Mouse (Mus musculus): Measurements from ENCODE around the gene Calm3.

The Calm3 gene

DNA sequence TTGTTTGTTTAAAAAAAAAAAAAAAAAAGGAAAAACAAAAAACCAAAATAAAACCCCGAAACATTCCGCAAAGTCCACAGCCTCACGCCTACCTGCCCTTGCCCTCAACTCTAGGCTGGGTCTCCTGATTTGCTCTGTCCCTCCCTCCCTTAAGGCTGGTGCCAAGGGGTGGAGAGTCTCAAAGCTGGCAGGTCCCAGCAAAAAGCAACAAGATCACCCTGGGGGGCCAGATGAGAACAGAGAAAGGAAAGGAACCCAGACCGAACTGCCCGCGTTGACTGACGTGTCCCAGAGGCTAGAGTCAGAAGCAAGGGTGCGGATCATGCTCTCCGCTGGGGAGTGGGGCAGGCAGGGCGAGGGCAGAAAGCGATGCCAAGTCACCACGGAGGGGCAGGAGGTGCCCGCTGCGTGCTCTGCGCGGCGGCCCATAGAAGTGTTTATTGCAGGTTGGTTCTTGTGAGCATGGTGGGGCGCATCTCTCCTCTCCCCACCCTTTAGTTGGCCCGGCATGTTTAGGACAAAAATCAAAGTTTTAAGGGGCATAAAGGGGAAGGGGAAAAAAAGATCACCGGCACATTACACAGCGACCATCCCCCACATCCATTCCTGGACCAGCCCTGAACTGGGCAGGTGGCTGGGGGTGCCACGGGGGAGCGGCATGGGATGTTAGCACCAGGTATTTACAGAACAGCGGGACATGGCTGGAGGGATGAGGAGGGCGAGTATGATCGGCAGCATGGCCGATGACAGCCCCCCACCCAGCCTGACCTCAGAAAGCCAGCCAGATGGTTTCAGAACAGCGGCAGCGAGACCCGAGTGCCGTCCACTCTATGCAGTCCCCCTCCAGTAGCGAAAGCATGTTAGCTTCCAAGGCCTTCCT is 8.2 kb downstream of the Calm3 start:
- no peak for DNase-seq (ENCODE audit: low read depth, low spot score)

GRCm38 (mm10) chr7:16914453-16915343 is 9.2 kb downstream of the Calm3 start:
- no peak for DNase-seq (ENCODE audit: low read depth, low spot score)

DNA sequence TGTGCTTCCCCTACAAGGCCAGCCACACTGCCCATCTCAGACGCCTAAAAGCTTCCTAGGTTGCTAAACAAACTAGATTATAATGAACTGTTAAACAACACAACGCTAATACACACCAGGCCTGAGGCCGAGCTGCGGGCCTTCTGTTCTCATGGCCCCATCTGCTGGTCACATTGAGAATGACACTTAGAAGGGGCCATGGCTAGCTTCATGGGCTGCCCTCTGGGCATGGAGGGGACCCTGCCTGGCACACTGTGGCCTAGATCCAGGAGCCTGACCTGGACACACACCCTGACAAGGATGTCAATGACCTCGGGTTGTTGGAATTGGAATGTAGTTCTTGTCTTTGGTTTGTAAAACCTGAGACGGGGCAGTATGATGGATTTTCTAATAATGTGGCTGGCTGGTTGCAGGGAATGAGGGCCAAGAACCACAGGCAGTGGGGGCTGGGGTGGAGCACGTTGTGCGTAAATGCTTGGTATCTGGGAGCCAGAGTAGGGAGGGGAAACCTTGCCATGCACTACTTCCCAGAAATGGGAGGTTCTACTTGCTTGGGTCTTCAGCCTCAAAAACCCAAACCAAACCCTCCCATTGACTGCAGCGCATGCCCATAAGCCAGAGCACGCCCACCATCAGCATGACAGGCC is 10.0 kb downstream of the Calm3 start:
- peak; percentile 79 for DNase-seq (ENCODE audit: low read depth, low spot score)

GRCm38 (mm10) chr7:16912360-16912759 is 11.6 kb downstream of the Calm3 start:
- DNase-seq (ENCODE audit: low read depth, low spot score) = peak; percentile 78

- peak; percentile 47 for DNase-seq (ENCODE audit: low read depth, low spot score)
These were observed 12.0 kb downstream of the Calm3 start for GRCm38 (mm10) chr7:16911904-16912303.

GRCm38 (mm10) chr7:16909909-16910308 is 14.0 kb downstream of the Calm3 start:
- peak; percentile 53 for DNase-seq (ENCODE audit: low read depth, low spot score)

GRCm38 (mm10) chr7:16908859-16909258 is 15.1 kb downstream of the Calm3 start:
- no peak for DNase-seq (ENCODE audit: low read depth, low spot score)

DNA sequence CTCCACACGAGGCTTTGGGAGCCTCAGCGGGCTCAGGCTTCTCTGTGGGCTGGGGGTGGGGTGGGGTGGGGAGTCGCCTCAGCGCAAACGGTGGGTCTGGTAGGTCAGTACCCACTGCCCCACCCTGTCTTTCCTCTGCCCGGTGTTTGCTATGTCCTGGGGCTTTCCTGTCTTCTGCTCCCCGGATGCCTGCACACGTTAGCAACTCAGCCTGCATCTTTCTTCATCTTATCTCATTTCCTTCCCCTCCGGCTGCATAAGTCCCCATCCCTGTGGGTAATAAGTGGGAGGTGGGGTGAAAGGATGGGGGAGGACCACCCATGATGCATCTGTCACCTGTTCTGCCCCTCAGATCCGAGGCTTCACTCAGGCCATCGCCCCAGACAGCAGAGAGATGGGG is 15.5 kb downstream of the Calm3 start:
- DNase-seq (ENCODE audit: low read depth, low spot score) = no peak

DNA sequence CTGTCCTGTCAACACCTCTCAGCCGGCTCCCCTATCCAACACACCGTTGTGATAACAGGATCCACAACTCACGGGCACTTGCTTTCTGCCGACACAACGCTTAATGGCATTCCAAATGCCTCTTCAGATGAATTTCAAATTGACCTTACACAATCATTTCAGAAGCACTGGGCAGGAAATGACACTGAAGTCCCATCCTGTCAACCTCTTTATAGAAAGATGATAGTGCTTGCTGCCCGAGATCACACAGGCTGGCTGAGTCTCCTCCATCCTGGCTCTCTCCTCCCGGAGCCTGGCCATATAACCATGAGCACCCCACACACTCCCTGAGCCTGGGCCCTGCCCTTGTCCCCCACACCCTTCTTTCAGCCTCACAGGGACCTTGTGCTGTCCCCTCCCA is 16.1 kb downstream of the Calm3 start:
- no peak for DNase-seq (ENCODE audit: low read depth, low spot score)

DNA sequence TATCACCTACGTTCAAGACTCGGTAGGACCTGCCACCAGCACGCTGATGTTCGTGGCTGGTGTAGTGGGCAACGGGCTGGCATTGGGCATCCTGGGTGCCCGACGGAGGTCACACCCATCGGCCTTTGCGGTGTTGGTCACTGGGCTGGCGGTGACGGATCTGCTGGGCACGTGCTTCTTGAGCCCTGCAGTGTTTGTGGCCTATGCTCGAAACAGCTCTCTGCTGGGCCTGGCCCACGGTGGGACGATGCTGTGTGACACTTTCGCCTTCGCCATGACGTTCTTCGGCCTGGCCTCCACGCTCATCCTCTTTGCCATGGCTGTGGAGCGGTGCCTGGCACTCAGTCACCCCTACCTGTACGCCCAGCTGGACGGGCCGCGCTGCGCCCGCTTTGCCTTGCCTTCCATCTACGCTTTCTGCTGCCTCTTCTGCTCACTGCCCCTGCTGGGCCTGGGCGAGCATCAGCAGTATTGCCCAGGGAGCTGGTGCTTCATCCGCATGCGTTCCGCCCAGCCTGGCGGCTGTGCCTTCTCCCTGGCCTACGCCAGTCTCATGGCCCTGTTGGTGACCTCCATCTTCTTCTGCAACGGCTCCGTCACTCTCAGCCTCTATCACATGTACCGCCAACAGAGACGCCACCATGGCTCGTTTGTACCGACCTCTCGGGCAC is 16.9 kb downstream of the Calm3 start:
- DNase-seq (ENCODE audit: low read depth, low spot score) = no peak

DNA sequence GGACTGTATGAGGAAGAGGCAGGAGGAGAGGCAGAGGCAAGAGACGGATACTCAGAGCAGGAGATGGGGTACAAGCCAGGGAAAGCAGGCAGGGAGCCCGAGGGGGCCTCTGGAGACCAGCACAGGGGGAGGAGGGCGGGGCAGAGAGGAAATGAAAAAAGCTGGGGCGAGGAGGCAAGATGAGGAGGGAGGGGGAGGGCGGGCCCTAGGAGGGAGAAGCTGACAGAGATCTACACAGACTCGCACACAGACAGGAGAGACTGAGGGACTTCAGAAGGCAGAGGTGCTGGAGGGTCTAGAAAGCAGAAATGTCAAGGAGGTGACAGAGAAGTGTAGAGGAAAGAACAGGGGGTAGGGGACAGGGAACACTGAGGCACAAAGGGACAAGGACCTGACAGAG is 17.6 kb downstream of the Calm3 start, which contains the start of gene Ptgir:
Ptgir (plus strand) TSS at position 210 of the 400 bp plus-strand sequence.
- DNase-seq (ENCODE audit: low read depth, low spot score) = no peak

DNA sequence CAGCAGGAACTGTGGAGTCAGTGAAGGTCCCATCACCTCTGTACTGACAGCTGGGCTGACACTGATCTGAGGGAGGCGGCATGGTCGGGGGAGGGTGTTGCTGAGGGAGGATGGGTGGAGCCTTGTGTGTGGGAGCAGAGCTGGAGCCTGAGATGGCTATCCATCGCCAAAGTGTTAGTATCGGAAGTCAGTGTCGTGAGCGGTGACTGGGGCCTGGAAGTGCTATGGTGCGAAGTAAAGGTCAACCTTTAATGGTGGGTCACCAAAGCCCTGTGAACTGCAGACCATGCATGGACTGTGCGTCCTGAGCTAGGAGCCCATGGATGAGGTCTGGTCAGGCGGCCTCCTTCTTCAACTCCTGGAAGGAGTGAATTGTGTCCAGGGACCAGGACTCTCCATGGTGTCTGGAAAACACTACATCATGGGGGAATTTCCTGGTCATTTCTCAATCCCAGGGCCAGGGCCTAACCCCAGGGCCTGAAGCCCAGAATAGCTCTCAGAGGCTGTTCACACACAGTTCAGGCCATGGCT is 18.4 kb downstream of the Calm3 start:
- no peak for DNase-seq (ENCODE audit: low read depth, low spot score)

- no peak for DNase-seq (ENCODE audit: low read depth, low spot score)
These were observed 19.7 kb downstream of the Calm3 start for GRCm38 (mm10) chr7:16904120-16904675.

- no peak for DNase-seq (ENCODE audit: low read depth, low spot score)
These were observed 20.4 kb downstream of the Calm3 start for GRCm38 (mm10) chr7:16903439-16903955.

- DNase-seq (ENCODE audit: low read depth, low spot score) = no peak
These were observed 23.4 kb downstream of the Calm3 start for GRCm38 (mm10) chr7:16900526-16900925.

DNA sequence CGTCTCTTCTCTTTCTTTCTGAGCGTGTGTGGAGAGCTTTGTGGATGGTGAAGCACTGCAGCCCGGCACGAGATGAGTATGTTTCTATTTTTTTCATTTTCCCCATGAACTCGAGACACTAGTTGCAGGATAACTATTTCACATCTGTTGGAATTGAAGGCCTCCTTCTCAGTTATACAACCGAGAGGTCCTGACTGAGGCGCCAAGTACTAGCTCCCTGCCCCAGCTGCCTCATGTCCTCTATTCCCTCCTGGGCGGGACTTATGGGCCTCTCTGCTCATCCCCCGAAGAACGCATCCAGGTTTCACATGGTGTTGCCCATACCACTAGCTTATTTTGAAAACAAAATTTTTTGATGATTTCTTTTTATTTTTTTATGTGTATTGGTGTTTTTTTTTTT is 28.4 kb downstream of the Calm3 start:
- DNase-seq (ENCODE audit: low read depth, low spot score) = no peak

DNA sequence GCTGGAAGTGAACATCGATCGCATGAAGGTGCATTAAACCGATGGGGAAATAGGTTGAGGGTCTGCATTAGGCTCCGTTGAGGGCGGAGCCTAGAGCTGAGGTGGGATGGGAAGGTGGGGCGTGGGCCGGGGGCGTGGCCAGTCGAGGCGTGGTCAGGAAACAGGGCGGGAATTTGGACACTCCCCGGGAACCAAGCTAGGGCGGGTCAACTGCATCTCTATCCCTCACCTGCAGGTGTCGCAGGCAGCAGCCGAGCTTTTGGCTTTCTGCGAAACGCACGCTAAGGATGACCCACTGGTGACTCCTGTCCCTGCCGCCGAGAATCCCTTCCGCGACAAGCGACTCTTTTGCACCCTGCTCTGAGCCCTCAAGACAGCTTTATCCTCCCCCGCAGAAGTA is 28.9 kb downstream of the Calm3 start:
- peak; percentile 33 for DNase-seq (ENCODE audit: low read depth, low spot score)

- DNase-seq (ENCODE audit: low read depth, low spot score) = no peak
These were observed 29.6 kb downstream of the Calm3 start for GRCm38 (mm10) chr7:16894279-16894678.

- DNase-seq (ENCODE audit: low read depth, low spot score) = no peak
These were observed 30.3 kb downstream of the Calm3 start for GRCm38 (mm10) chr7:16893612-16894011.

DNA sequence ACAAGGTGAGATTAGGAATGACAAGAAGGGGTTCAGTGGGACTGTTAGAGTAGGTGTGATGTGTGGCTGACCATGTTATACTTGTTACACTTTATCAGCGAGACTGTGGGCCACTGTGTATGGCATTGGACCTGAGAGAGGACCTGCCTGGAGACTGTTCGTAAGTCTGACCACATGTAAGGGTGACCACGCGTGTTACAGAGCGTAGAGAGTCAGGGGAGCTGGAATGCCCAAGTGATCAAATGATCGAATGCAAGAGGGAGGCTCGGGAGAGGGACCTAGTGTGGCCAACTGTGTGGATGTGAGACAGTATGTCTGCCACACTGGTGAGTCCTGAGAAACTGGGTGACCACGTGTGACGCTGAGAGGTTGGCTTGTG is 31.6 kb downstream of the Calm3 start:
- DNase-seq (ENCODE audit: low read depth, low spot score) = no peak
